Mouse (Mus musculus): ENCODE data around the gene Ptcd1. TPM values are rescaled to one million over a fixed set of nuclear protein-coding genes. Genes with fewer than 3 reads are reported as not detected.
"Not testable (repeated sequence)": the region's sequence is repeated elsewhere in the genome, so short reads cannot be mapped to it uniquely, and the experiment has no call there.

Gene Ptcd1
- polyA plus RNA-seq, 1 experiment: 15.3 TPM

- no peaks in the 10 kb centered on the region for H3K27me3 ChIP-seq (replicated peaks; ENCODE audit: control insufficient read depth, insufficient read depth, low read length)
- peaks cover 3% of the 10 kb centered on the region for H3K36me3 ChIP-seq (ENCODE audit: control insufficient read depth, insufficient read depth, low read length)
- 86% methylated on average over 4 of the region's 4 CpGs for WGBS
- H3K27ac ChIP-seq (ENCODE audit: insufficient read depth, low read depth, low read length): no peak overlapping the region
- H3K4me3 ChIP-seq (ENCODE audit: insufficient read depth, low read depth, low read length): no peak overlapping the region
- DNase-seq: no peak
- no peak for TF ChIP-seq CTCF (conservative IDR thresholded peaks at IDR 0.05; ENCODE audit: insufficient read depth, insufficient read length, low read depth, low read length)
- TF ChIP-seq POLR2A (IDR thresholded peaks at IDR 0.05; ENCODE audit: low read depth, low read length): no peak
- no peaks in the 10 kb centered on the region for H3K4me1 ChIP-seq (ENCODE audit: control insufficient read depth, insufficient read depth, low read length)
Measured at GRCm38 (mm10) chr5:145102706-145103105, 64.2 kb downstream of the Ptcd1 start.

- not testable (repeated sequence) for H3K27me3 ChIP-seq (replicated peaks; ENCODE audit: control insufficient read depth, insufficient read depth, low read length); H3K4me3 ChIP-seq (ENCODE audit: insufficient read depth, low read depth, low read length); H3K4me1 ChIP-seq (ENCODE audit: control insufficient read depth, insufficient read depth, low read length); DNase-seq; H3K27ac ChIP-seq (ENCODE audit: insufficient read depth, low read depth, low read length); H3K36me3 ChIP-seq (ENCODE audit: control insufficient read depth, insufficient read depth, low read length)
- 97% methylated on average over 11 of the region's 11 CpGs for WGBS
Measured at GRCm38 (mm10) chr5:145101451-145101850, 65.5 kb downstream of the Ptcd1 start.

- WGBS: 93% methylated on average over 9 of the region's 9 CpGs
- no peaks in the 10 kb centered on the region for H3K4me1 ChIP-seq (ENCODE audit: control insufficient read depth, insufficient read depth, low read length)
- no peak for DNase-seq
- H3K27me3 ChIP-seq (replicated peaks; ENCODE audit: control insufficient read depth, insufficient read depth, low read length): no peaks in the 10 kb centered on the region
- H3K27ac ChIP-seq (ENCODE audit: insufficient read depth, low read depth, low read length): no peak overlapping the region
- no peak overlapping the region for H3K4me3 ChIP-seq (ENCODE audit: insufficient read depth, low read depth, low read length)
- TF ChIP-seq POLR2A (IDR thresholded peaks at IDR 0.05; ENCODE audit: low read depth, low read length): no peak
- TF ChIP-seq CTCF (conservative IDR thresholded peaks at IDR 0.05; ENCODE audit: insufficient read depth, insufficient read length, low read depth, low read length): no peak
- no peaks in the 10 kb centered on the region; the same call in none of the 2 replicates for H3K36me3 ChIP-seq (ENCODE audit: control insufficient read depth, insufficient read depth, low read length)
Measured at GRCm38 (mm10) chr5:145100960-145101359, 65.9 kb downstream of the Ptcd1 start.

- no peak overlapping the region for H3K4me3 ChIP-seq (ENCODE audit: insufficient read depth, low read depth, low read length)
- no peaks in the 10 kb centered on the region for H3K27me3 ChIP-seq (replicated peaks; ENCODE audit: control insufficient read depth, insufficient read depth, low read length)
- TF ChIP-seq CTCF (conservative IDR thresholded peaks at IDR 0.05; ENCODE audit: insufficient read depth, insufficient read length, low read depth, low read length) (no peak), POLR2A (IDR thresholded peaks at IDR 0.05; ENCODE audit: low read depth, low read length) (no peak)
- no peak overlapping the region for H3K27ac ChIP-seq (ENCODE audit: insufficient read depth, low read depth, low read length)
- peaks cover 3% of the 10 kb centered on the region for H3K36me3 ChIP-seq (ENCODE audit: control insufficient read depth, insufficient read depth, low read length)
- WGBS: 91% methylated on average over 10 of the region's 10 CpGs
- no peak for DNase-seq
- H3K4me1 ChIP-seq (ENCODE audit: control insufficient read depth, insufficient read depth, low read length): no peaks in the 10 kb centered on the region
Measured at GRCm38 (mm10) chr5:145098340-145098821, 68.5 kb downstream of the Ptcd1 start.

Other genes with a start within 250 kb of the Ptcd1 start
- gene Smurf1, start 201.3 kb downstream of the Ptcd1 start, polyA plus RNA-seq (2012; rRNA removed): 14.4 and 16.1 TPM in 2 replicates
- gene Gm4871, start 134.4 kb downstream of the Ptcd1 start, polyA plus RNA-seq (2012; rRNA removed): not detected in 2 replicates
- gene 1700018F24Rik, start 124.1 kb downstream of the Ptcd1 start, polyA plus RNA-seq (2012; rRNA removed): not detected in 2 replicates
- 123 and 141 TPM in 2 replicates for gene Arpc1a, start 83.3 kb downstream of the Ptcd1 start, polyA plus RNA-seq (2012; rRNA removed)
- not detected in 2 replicates for gene Kpna7, start 83.1 kb downstream of the Ptcd1 start, polyA plus RNA-seq (2012; rRNA removed)
- 184 and 193 TPM in 2 replicates for gene Arpc1b, start 52.9 kb downstream of the Ptcd1 start, polyA plus RNA-seq (2012; rRNA removed)
- gene Pdap1, start 26.9 kb downstream of the Ptcd1 start, polyA plus RNA-seq (2012; rRNA removed): 20.1 and 25.6 TPM in 2 replicates
- gene Bud31, start 26.7 kb downstream of the Ptcd1 start, polyA plus RNA-seq (2012; rRNA removed): 71.5 and 84.1 TPM in 2 replicates
- 19.2 and 19.9 TPM in 2 replicates for gene Cpsf4, start 105 bp upstream of the Ptcd1 start, polyA plus RNA-seq (2012; rRNA removed)
- gene Atp5j2, start 25.0 kb upstream of the Ptcd1 start, polyA plus RNA-seq (2012; rRNA removed): 346 and 489 TPM in 2 replicates
- 3.8 and 3.9 TPM in 2 replicates for gene Zkscan14, start 34.8 kb upstream of the Ptcd1 start, polyA plus RNA-seq (2012; rRNA removed)
- 5.8 and 6.2 TPM in 2 replicates for gene Zkscan5, start 37.5 kb upstream of the Ptcd1 start, polyA plus RNA-seq (2012; rRNA removed)
- gene Zfp655, start 64.6 kb upstream of the Ptcd1 start, polyA plus RNA-seq (2012; rRNA removed): 15.5 and 18.4 TPM in 2 replicates
- gene Zscan25, start 113.4 kb upstream of the Ptcd1 start, polyA plus RNA-seq (2012; rRNA removed): 11.0 and 12.5 TPM in 2 replicates
- not detected in 2 replicates for gene Cyp3a57, start 178.2 kb upstream of the Ptcd1 start, polyA plus RNA-seq (2012; rRNA removed)

Data from kidney, adult 2 months (tissue).